Mouse (Mus musculus) CH12.LX (cell line): Measurements from ENCODE around the gene Gjd2. TPM values are rescaled to one million over a fixed set of nuclear protein-coding genes. Genes with fewer than 3 reads are reported as not detected.

Source experiments
- DNase-seq: peaks from one replicate; pipeline ENCODE4 v3.0.0-alpha.2; 2013; ENCODE audit errors: extremely low read depth
- H3K27ac ChIP-seq: 2 replicates; pipeline ENCODE4 v1.5.1; 2012; ENCODE audit warnings: low read depth, mild to moderate bottlenecking, control low read depth, moderate library complexity; ENCODE audit not compliant: insufficient read depth
- H3K27me3 ChIP-seq: replicated peaks from 2 replicates; pipeline ENCODE3; 2012; ENCODE audit warnings: inconsistent platforms
- H3K36me3 ChIP-seq, 2 experiments: replicated peaks in 1 of 2; 2 replicates each; pipeline versions ENCODE3 to v1.6.1; 2012; ENCODE audit warnings: inconsistent platforms in 1 of 2, low read length in 1 of 2, mild to moderate bottlenecking in 1 of 2, mixed read lengths in 1 of 2, moderate library complexity in 1 of 2; ENCODE audit not compliant: control insufficient read depth in 1 of 2, insufficient read depth in 1 of 2
- H3K4me1 ChIP-seq, 2 experiments: 2 replicates each; pipeline ENCODE4 v1.6.1; 2012; ENCODE audit warnings: inconsistent platforms in 1 of 2, moderate library complexity in 1 of 2; ENCODE audit not compliant: insufficient read depth in 2 of 2, control insufficient read depth in 1 of 2
- H3K4me2 ChIP-seq: 2 replicates; pipeline ENCODE4 v1.6.1; 2012; ENCODE audit warnings: low read depth, mild to moderate bottlenecking, control low read depth; ENCODE audit not compliant: poor library complexity, insufficient read depth, severe bottlenecking
- H3K4me3 ChIP-seq, 3 experiments: fragments of 150-350 bp in 1 of 3; sonication (generic) in 1 of 3; replicated peaks in 1 of 3; 2 replicates each; pipeline versions ENCODE3 to v1.5.1; 2011 to 2012; ENCODE audit warnings: low read depth in 2 of 3, low read length in 2 of 3, mild to moderate bottlenecking in 2 of 3, moderate library complexity in 2 of 3, control low read depth in 1 of 3, improper control_type of control experiment in 1 of 3, inconsistent platforms in 1 of 3, mixed read lengths in 1 of 3; ENCODE audit not compliant: poor library complexity in 1 of 3
- H3K79me2 ChIP-seq: replicated peaks from 2 replicates; pipeline ENCODE4 v1.6.1; 2012; ENCODE audit warnings: mild to moderate bottlenecking, moderate library complexity; ENCODE audit not compliant: control insufficient read depth, poor library complexity, insufficient read depth, severe bottlenecking; ENCODE audit errors: extremely low read depth
- H3K9ac ChIP-seq: 2 replicates; pipeline ENCODE4 v1.6.1; 2012; ENCODE audit warnings: low read depth, mild to moderate bottlenecking, control low read depth, moderate library complexity; ENCODE audit not compliant: insufficient read depth
- H3K9me3 ChIP-seq: replicated peaks from 2 replicates; pipeline ENCODE3; 2012; ENCODE audit warnings: low read length, inconsistent platforms, mixed read lengths
- CHD1 ChIP-seq: IDR thresholded peaks from 2 replicates; pipeline ENCODE4 v1.6.1; 2012; ENCODE audit warnings: low read depth, low read length, improper control_type of control experiment, inconsistent platforms
- CHD2 ChIP-seq: IDR thresholded peaks from 2 replicates; pipeline ENCODE4 v1.6.1; 2011; ENCODE audit warnings: low read length, improper control_type of control experiment
- ELF1 ChIP-seq: IDR thresholded peaks from 2 replicates; pipeline ENCODE4 v1.6.1; 2014; ENCODE audit warnings: low read depth, mild to moderate bottlenecking, inconsistent platforms, low read length, improper control_type of control experiment
- EP300 ChIP-seq: IDR thresholded peaks from 2 replicates; pipeline ENCODE4 v1.6.1; 2011; ENCODE audit warnings: low read length, improper control_type of control experiment
- HCFC1 ChIP-seq: IDR thresholded peaks from 2 replicates; pipeline ENCODE4 v1.6.1; 2012; ENCODE audit warnings: low read depth, mild to moderate bottlenecking, inconsistent platforms, low read length, improper control_type of control experiment
- JUN ChIP-seq: IDR thresholded peaks from 2 replicates; pipeline ENCODE4 v1.6.1; 2011; ENCODE audit warnings: low read depth, mild to moderate bottlenecking, low read length, improper control_type of control experiment, moderate library complexity; ENCODE audit not compliant: insufficient read depth
- MAX ChIP-seq: IDR thresholded peaks from 2 replicates; pipeline ENCODE4 v1.6.1; 2011; ENCODE audit warnings: low read length, improper control_type of control experiment
- MAZ ChIP-seq: IDR thresholded peaks from 2 replicates; pipeline ENCODE4 v1.6.1; 2012; ENCODE audit warnings: low read depth, mild to moderate bottlenecking, inconsistent platforms, low read length, improper control_type of control experiment, moderate library complexity
- MEF2A ChIP-seq: IDR thresholded peaks from 2 replicates; pipeline ENCODE4 v1.6.1; 2014; ENCODE audit warnings: low read depth, mild to moderate bottlenecking, inconsistent platforms, low read length, improper control_type of control experiment, borderline replicate concordance
- MXI1 ChIP-seq: IDR thresholded peaks from 2 replicates; pipeline ENCODE4 v1.6.1; 2011; ENCODE audit warnings: mild to moderate bottlenecking, low read depth, low read length, improper control_type of control experiment
- NELFE ChIP-seq: IDR thresholded peaks from 2 replicates; pipeline ENCODE4 v1.6.1; 2011; ENCODE audit warnings: low read depth, low read length, improper control_type of control experiment
- NRF1 ChIP-seq: IDR thresholded peaks from 2 replicates; pipeline ENCODE4 v1.6.1; 2014; ENCODE audit warnings: low read depth, mild to moderate bottlenecking, inconsistent platforms, low read length, improper control_type of control experiment, moderate library complexity
- PAX5 ChIP-seq: IDR thresholded peaks from 2 replicates; pipeline ENCODE4 v1.6.1; 2012; ENCODE audit warnings: low read length, inconsistent platforms, mixed read lengths
- POLR2A ChIP-seq: IDR thresholded peaks from 2 replicates; pipeline ENCODE4 v1.6.1; 2011; ENCODE audit warnings: low read depth, mild to moderate bottlenecking, improper control_type of control experiment, low read length
- POLR2AphosphoS2 ChIP-seq: IDR thresholded peaks from 2 replicates; pipeline ENCODE4 v1.6.1; 2011; ENCODE audit warnings: low read depth, low read length, improper control_type of control experiment
- SIN3A ChIP-seq: IDR thresholded peaks from 2 replicates; pipeline ENCODE4 v1.6.1; 2012; ENCODE audit warnings: low read length, improper control_type of control experiment, inconsistent platforms
- SMC3 ChIP-seq: IDR thresholded peaks from 2 replicates; pipeline ENCODE4 v1.6.1; 2011; ENCODE audit warnings: low read depth, low read length, improper control_type of control experiment
- TBP ChIP-seq: conservative IDR thresholded peaks from 2 replicates; pipeline ENCODE4 v1.6.1; 2011; ENCODE audit warnings: low read depth, low read length, improper control_type of control experiment
- UBTF ChIP-seq: IDR thresholded peaks from 2 replicates; pipeline ENCODE4 v1.6.1; 2012; ENCODE audit warnings: low read depth, mild to moderate bottlenecking, inconsistent platforms, low read length, improper control_type of control experiment, moderate library complexity
- USF2 ChIP-seq: conservative IDR thresholded peaks from 2 replicates; pipeline ENCODE4 v1.6.1; 2011; ENCODE audit warnings: low read depth, low read length, improper control_type of control experiment
- ZNF384 ChIP-seq: IDR thresholded peaks from 2 replicates; pipeline ENCODE4 v1.6.1; 2012; ENCODE audit warnings: low read depth, low read length, improper control_type of control experiment, inconsistent platforms
- dilution Hi-C: fragments of 300-500 bp; cut with MboI; formaldehyde crosslinking; loops from 2 replicates; pipeline ENCODE4 v1.14.3; 2020; ENCODE audit warnings: low sequenced_read_pairs; ENCODE audit not compliant: extremely low pct_unique_long_range_greater_than_20kb, extremely low pct_ligation_motif_present
- in situ Hi-C: fragments of 300-500 bp; cut with MboI; formaldehyde crosslinking; loops from 3 replicates; pipeline ENCODE4 v1.14.3; 2019; ENCODE audit warnings: low sequenced_read_pairs, low pct_ligation_motif_present, low pct_unique_long_range_greater_than_20kb, mixed read lengths
- polyA plus RNA-seq: library from polyadenylated mRNA; unstranded; fragments of >175 nt; gene quantifications from 2 replicates; pipeline ENCODE4 v1.2.1, GENCODE M21; 2012; ENCODE audit warnings: low read depth; ENCODE audit not compliant: insufficient read length
- total RNA-seq, 2 experiments: library from RNA; depleted of rRNA; stranded (reverse); fragments of 300-350 nt in 1 of 2; fragments of >200 nt in 1 of 2; gene quantifications; 2 replicates each; pipeline ENCODE4 v1.2.3; 2012 to 2014

The Gjd2 gene
- total and polyA plus RNA-seq, 3 experiments, result not detected

DNA sequence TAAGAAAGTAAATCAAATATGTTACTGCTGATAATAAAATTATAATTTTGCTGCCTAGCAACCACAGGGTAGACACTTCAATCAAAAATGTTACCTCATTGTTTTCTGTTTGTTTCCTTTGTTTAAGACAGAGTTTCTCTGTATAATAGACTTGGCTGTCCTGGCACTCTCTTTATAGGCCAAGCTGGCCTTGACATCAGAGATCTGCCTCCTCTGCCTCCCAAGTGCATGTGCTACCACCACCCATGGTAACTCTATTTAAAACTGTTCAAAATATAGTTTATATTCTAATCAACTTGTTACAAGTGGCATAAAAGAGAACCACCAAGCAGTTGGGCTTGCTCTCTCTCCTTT lies 6.8 kb upstream of the Gjd2 start:
- Histone ChIP-seq H3K27ac (no peak overlapping the region), H3K4me3 (no peak overlapping the region), H3K4me2 (no peak overlapping the region), H3K9ac (no peak overlapping the region), H3K79me2 (no peaks in the 10 kb centered on the region), H3K27me3 (no peaks in the 10 kb centered on the region), H3K9me3 (no peaks in the 10 kb centered on the region), H3K36me3 (no peaks in the 10 kb centered on the region), H3K4me1 (peaks cover 0 to 4% of the 10 kb centered on the region in 2 experiments; a peak in 1 of 4 replicates)
- DNase-seq, result no peak
- in situ Hi-C loops (no loop called here), dilution Hi-C loops (no loop called here)
- TF ChIP-seq POLR2A (no peak), CHD2 (no peak), UBTF (no peak), NRF1 (no peak), NELFE (no peak), ELF1 (no peak), SIN3A (no peak), TBP (no peak), PAX5 (no peak), CHD1 (no peak), MEF2A (no peak)

DNA sequence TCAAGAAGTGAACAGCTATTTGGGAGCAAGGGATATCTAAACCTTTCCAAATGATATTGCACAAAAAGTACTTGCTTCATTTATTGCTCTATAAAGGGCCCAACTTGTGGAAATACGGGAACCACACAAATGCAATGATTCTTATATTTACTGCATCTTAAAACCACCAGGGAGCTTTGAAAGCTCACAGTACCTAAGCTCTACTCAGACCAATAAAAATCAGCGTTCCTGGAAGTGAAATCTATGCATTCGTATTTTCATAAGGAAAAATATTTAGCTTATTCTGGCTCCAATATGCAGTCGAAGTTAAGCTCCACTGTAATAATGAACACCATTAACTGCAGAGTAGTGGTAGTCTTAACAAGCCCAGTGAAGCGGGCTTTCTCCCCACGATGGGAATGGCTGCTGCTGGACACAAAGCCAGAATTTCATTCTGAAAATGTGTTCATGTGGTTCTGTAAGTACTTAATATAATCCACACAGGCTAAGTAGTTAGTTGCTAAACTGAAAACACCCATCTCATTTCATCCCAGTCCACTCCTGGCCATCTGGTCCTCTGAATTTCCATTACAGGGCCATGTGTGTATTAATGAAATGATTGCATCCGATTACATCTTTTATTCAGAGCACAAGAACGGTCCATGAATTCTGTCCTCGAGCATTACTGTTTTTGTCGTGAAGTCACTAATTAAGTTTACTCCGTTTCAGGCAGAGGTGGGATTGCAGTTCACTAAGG lies 6.2 kb upstream of the Gjd2 start:
- Histone ChIP-seq H3K79me2 (no peaks in the 10 kb centered on the region), H3K9ac (no peak overlapping the region), H3K4me2 (no peak overlapping the region), H3K36me3 (no peaks in the 10 kb centered on the region), H3K4me1 (peaks cover 0 to 4% of the 10 kb centered on the region in 2 experiments; a peak in 1 of 4 replicates), H3K4me3 (no peak overlapping the region), H3K27me3 (no peaks in the 10 kb centered on the region), H3K27ac (no peak overlapping the region), H3K9me3 (no peaks in the 10 kb centered on the region)
- no peak for TF ChIP-seq CHD2
- TF ChIP-seq HCFC1, result no peak
- no peak for TF ChIP-seq UBTF
- TF ChIP-seq MAX, result no peak
- TF ChIP-seq POLR2AphosphoS2, result no peak
- no peak for TF ChIP-seq PAX5
- TF ChIP-seq SMC3, result no peak
- no peak for TF ChIP-seq ELF1
- TF ChIP-seq EP300, result no peak
- TF ChIP-seq USF2, result no peak
- no peak for TF ChIP-seq MAZ
- no peak for TF ChIP-seq CHD1
- TF ChIP-seq JUN, result no peak
- no peak for TF ChIP-seq MXI1
- no peak for TF ChIP-seq ZNF384
- in situ Hi-C loops (no loop called here), dilution Hi-C loops (no loop called here)
- DNase-seq, result no peak
